Mouse (Mus musculus): ENCODE data around the gene Dnajc22.

DNA sequence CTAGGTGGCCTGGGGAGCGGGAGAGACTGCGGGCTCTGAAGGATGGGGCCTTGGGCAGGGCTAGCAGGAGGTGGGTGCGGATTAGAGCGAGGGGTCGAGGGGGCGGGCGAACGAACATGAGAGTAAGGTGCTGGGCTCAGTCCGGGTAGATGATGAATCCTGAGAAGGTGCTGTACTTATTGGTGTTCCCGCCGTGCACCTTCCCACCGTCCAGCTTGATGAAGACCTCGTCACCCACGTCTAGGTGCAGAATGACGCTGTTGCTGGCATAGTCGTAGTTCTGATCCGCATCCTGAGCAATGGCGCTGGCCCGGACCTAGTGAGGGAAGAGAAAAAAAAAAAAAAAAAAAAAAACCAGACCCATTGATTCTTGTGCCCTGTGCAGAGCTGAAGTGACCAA, 8.4 kb upstream of the Dnajc22 start:
- TF ChIP-seq POLR2A (IDR thresholded peaks at IDR 0.05; ENCODE audit: borderline replicate concordance, insufficient read depth, low read length): no peak
- TF ChIP-seq CTCF (IDR thresholded peaks at IDR 0.05; ENCODE audit: borderline replicate concordance, insufficient read depth, low read depth, low read length): no peak

Data from cerebellum, adult 2 months (tissue).